Mouse (Mus musculus): ENCODE results near the gene Rpl3. TPM values are rescaled to one million over a fixed set of nuclear protein-coding genes. Genes with fewer than 3 reads are reported as not detected.

Rpl3 gene
- polyA plus RNA-seq, 1 experiment from 2014 or later, result 450 TPM

DNA sequence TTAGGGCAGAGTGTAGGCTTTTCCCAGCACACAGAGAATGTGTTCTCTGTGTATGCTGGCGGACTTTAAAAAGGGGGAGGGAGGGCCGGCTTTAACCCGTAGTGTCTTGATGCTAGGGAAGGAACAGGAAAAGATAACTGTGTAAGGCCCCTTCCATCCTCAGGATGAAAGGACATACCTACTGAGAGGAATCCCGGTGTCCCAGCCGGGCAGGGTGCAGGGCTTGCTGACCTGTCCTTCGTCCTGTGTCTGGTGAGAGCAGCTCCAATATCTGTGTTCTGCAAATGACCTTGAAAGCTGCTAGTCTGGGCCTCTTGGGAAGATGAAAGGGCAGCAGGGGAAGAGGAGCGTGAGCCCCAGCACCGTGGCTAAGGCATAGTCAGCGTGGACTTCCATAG lies 42.8 kb upstream of the Rpl3 start:
- peaks cover 13% of the 10 kb centered on the region for H3K4me1 ChIP-seq (replicated peaks; ENCODE audit: control insufficient read depth, insufficient read depth, low read length)
- 29% methylated on average over 9 of the region's 9 CpGs for WGBS
- no peaks in the 10 kb centered on the region for H3K36me3 ChIP-seq (ENCODE audit: control insufficient read depth, insufficient read depth)
- H3K27me3 ChIP-seq (replicated peaks; ENCODE audit: control insufficient read depth, insufficient read depth, low read length), result no peaks in the 10 kb centered on the region
- peak overlapping the region; percentile 73; the same call in 1 of the 2 replicates for H3K4me3 ChIP-seq (ENCODE audit: low read depth, low read length)
- ATAC-seq, result no peak
- peak overlapping the region; percentile 83; the same call in 1 of the 2 replicates for H3K9ac ChIP-seq (ENCODE audit: low read depth, low read length)
- no peaks in the 10 kb centered on the region for H3K9me3 ChIP-seq (ENCODE audit: control insufficient read depth)
- H3K4me2 ChIP-seq (replicated peaks; ENCODE audit: low read depth), result peak overlapping the region; percentile 77
- peak overlapping the region; percentile 95 for H3K27ac ChIP-seq (ENCODE audit: low read depth, low read length)
- no peak for TF ChIP-seq CTCF (IDR thresholded peaks at IDR 0.05; ENCODE audit: low read depth)

DNA sequence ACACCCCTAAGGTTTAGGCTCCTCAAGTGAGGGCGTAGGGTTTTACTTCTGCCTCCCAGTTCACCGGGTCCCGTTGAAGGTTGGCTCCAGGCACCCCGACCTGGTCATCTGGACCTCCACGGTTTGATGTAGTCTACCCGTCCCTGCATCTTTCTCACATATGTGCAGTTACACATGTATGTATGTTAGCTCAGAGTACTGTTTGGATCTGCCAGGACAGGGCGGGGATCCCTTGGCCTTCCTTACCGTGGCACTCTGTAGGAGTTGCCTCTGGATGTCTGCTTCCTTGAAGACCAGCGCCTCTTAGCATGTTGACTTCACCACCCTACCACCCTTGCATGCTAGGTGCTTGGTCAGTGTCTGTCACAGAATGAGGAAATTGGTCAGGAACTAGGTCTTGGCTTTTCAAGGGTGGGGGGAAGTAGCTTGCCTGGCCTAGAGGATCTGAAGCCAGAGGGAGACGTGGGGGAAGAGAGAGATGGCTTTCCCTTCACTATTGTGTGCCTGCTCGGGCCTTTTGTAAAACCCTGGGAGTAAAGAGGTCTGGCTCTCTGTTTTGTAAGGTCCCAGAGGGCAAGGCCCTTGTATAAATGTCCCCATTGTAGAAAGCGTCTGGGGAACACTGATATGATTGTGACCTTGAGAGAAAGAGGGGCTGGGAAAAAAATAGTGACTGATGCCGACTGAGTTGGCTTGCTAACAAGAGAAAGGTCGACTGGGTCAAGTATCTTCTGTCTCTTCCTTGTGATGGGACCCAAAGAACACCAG lies 42.2 kb upstream of the Rpl3 start:
- Histone ChIP-seq H3K27ac (ENCODE audit: low read depth, low read length) (peak overlapping the region; percentile 95), H3K36me3 (ENCODE audit: control insufficient read depth, insufficient read depth) (no peaks in the 10 kb centered on the region), H3K4me3 (ENCODE audit: low read depth, low read length) (peak overlapping the region; percentile 73), H3K4me1 (replicated peaks; ENCODE audit: control insufficient read depth, insufficient read depth, low read length) (peaks cover 13% of the 10 kb centered on the region), H3K9me3 (ENCODE audit: control insufficient read depth) (no peaks in the 10 kb centered on the region), H3K9ac (ENCODE audit: low read depth, low read length) (peak overlapping the region; percentile 83), H3K27me3 (replicated peaks; ENCODE audit: control insufficient read depth, insufficient read depth, low read length) (no peaks in the 10 kb centered on the region), H3K4me2 (replicated peaks; ENCODE audit: low read depth) (peak overlapping the region; percentile 77)
- 6% methylated on average over 14 of the region's 14 CpGs for WGBS
- no peak for TF ChIP-seq CTCF (IDR thresholded peaks at IDR 0.05; ENCODE audit: low read depth)
- peak; percentile 6; the same call in 1 of the 2 replicates for ATAC-seq

DNA sequence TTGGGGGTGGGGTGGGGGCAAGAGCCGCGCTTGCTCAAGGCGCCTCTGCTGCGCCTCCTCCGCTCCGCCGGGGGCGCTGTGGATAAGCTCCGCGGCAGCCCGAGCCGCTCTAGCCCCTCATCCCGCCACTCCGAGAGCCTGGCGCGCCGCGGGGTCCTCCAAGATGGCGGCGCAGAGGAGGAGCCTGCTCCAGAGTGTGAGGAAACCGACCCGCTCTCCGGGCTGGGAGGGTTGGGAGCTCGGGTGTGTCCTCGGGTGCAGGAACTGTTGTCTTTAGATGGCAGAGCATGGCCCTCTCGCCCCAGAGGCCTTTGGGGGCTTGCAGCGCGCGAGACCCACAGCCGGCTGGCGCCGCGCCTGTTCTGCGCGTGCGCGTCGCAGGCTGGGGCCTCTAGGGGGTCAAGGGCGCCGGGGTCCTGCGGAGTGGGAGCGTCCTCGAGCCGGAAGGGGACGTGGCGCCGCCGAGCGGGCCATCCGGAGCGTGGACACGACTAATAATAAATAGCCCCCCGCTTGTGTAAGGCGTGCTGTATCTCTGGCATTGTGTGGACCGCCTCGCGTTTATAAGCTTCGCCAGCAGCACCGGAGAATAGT lies 41.4 kb upstream of the Rpl3 start, which contains the start of gene Tab1:
TSS of gene Tab1 (plus strand) at position 135 of the 594 bp plus-strand sequence.
- peak; percentile 82 for TF ChIP-seq CTCF (IDR thresholded peaks at IDR 0.05; ENCODE audit: low read depth)
- Histone ChIP-seq H3K9me3 (ENCODE audit: control insufficient read depth) (no peaks in the 10 kb centered on the region), H3K9ac (ENCODE audit: low read depth, low read length) (peak within 1 kb of the TSS; percentile 83), H3K4me1 (replicated peaks; ENCODE audit: control insufficient read depth, insufficient read depth, low read length) (peaks cover 13% of the 10 kb centered on the region), H3K4me3 (ENCODE audit: low read depth, low read length) (peak within 1 kb of the TSS; percentile 73), H3K27ac (ENCODE audit: low read depth, low read length) (peak within 1 kb of the TSS; percentile 95), H3K27me3 (replicated peaks; ENCODE audit: control insufficient read depth, insufficient read depth, low read length) (no peaks in the 10 kb centered on the region), H3K4me2 (replicated peaks; ENCODE audit: low read depth) (peak within 1 kb of the TSS; percentile 77), H3K36me3 (ENCODE audit: control insufficient read depth, insufficient read depth) (no peaks in the 10 kb centered on the region)
- ATAC-seq, result peak; percentile 92
- under 1% methylated on average over 59 of the region's 59 CpGs for WGBS

DNA sequence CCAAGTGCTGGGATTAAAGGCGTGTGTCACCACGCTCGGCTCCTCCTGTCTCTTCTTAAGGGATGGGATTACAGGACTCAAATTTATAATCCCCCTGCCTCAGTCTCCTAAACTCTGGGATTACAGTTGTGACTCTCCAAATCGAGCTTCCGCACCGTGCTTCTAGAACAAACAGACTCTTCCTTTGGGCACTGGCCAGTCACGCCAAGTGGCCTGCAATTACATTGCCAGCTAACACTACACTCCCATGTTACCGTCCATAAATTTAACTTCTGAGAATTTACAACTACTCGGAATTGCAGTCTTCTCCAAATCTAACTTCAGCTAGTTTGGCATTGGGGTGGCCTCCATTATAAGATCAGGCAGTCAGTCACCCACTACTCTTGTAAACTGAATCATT lies 40.8 kb upstream of the Rpl3 start:
- peak overlapping the region; percentile 77 for H3K4me2 ChIP-seq (replicated peaks; ENCODE audit: low read depth)
- H3K36me3 ChIP-seq (ENCODE audit: control insufficient read depth, insufficient read depth), result no peaks in the 10 kb centered on the region
- H3K27me3 ChIP-seq (replicated peaks; ENCODE audit: control insufficient read depth, insufficient read depth, low read length), result no peaks in the 10 kb centered on the region
- peak overlapping the region; percentile 83 for H3K9ac ChIP-seq (ENCODE audit: low read depth, low read length)
- ATAC-seq, result no peak
- H3K4me1 ChIP-seq (replicated peaks; ENCODE audit: control insufficient read depth, insufficient read depth, low read length), result peaks cover 13% of the 10 kb centered on the region
- peak overlapping the region; percentile 95; the same call in 1 of the 2 replicates for H3K27ac ChIP-seq (ENCODE audit: low read depth, low read length)
- no peak for TF ChIP-seq CTCF (IDR thresholded peaks at IDR 0.05; ENCODE audit: low read depth)
- H3K9me3 ChIP-seq (ENCODE audit: control insufficient read depth), result no peaks in the 10 kb centered on the region
- peak overlapping the region; percentile 73 for H3K4me3 ChIP-seq (ENCODE audit: low read depth, low read length)
- 73% methylated on average over 9 of the region's 9 CpGs for WGBS

DNA sequence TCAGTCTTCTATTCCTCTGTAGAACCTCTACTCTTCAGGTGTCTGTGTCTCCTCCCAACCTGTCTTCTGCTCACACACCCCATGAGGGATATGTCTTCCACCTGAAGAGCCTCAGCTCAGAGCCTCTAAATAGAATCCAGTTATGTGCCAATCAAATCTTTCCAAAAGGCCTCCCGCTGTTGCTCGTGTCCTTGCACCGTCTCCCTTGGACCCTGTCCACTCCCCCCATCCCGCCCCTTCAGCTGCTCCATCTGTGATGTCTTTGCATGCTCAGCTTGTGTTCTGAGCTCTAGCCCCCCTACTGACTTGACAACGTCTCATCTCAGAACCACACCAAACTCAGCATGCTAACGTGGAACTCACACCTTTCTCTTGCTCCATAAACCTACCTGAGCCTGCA lies 39.8 kb upstream of the Rpl3 start:
- Histone ChIP-seq H3K36me3 (ENCODE audit: control insufficient read depth, insufficient read depth) (no peaks in the 10 kb centered on the region), H3K4me2 (replicated peaks; ENCODE audit: low read depth) (no peak overlapping the region), H3K27ac (ENCODE audit: low read depth, low read length) (no peak overlapping the region), H3K4me1 (replicated peaks; ENCODE audit: control insufficient read depth, insufficient read depth, low read length) (peaks cover 13% of the 10 kb centered on the region), H3K9me3 (ENCODE audit: control insufficient read depth) (no peaks in the 10 kb centered on the region), H3K27me3 (replicated peaks; ENCODE audit: control insufficient read depth, insufficient read depth, low read length) (no peaks in the 10 kb centered on the region), H3K9ac (ENCODE audit: low read depth, low read length) (no peak overlapping the region), H3K4me3 (ENCODE audit: low read depth, low read length) (no peak overlapping the region)
- no peak for TF ChIP-seq CTCF (IDR thresholded peaks at IDR 0.05; ENCODE audit: low read depth)
- WGBS, result 83% methylated on average over 6 of the region's 6 CpGs
- no peak for ATAC-seq

DNA sequence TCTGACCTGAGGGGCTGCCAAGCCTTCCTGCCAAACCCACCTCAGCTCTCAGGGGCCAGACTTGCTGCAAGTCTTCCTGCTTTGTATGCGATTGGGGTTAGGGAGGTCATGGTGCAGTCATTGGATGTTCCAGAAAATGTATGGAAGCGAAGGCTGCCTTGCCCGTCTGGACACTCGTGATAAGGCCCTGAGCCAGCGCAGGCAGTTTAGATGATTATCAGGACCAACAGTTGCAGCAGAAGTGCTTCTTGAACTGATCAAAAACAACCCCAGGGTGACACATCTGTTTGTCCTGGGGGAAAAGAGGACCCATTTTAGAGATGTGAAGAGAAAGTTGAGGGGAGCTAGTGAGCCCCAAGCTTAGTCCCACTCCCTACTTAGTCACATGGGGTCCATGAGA lies 39.0 kb upstream of the Rpl3 start:
- TF ChIP-seq CTCF (IDR thresholded peaks at IDR 0.05; ENCODE audit: low read depth), result no peak
- H3K27me3 ChIP-seq (replicated peaks; ENCODE audit: control insufficient read depth, insufficient read depth, low read length), result no peaks in the 10 kb centered on the region
- no peak overlapping the region for H3K4me3 ChIP-seq (ENCODE audit: low read depth, low read length)
- H3K36me3 ChIP-seq (ENCODE audit: control insufficient read depth, insufficient read depth), result no peaks in the 10 kb centered on the region
- no peak for ATAC-seq
- H3K9me3 ChIP-seq (ENCODE audit: control insufficient read depth), result no peaks in the 10 kb centered on the region
- H3K9ac ChIP-seq (ENCODE audit: low read depth, low read length), result no peak overlapping the region
- WGBS, result 58% methylated on average over 5 of the region's 5 CpGs
- H3K27ac ChIP-seq (ENCODE audit: low read depth, low read length), result no peak overlapping the region
- peaks cover 13% of the 10 kb centered on the region for H3K4me1 ChIP-seq (replicated peaks; ENCODE audit: control insufficient read depth, insufficient read depth, low read length)
- no peak overlapping the region for H3K4me2 ChIP-seq (replicated peaks; ENCODE audit: low read depth)
